Mouse (Mus musculus): ENCODE measurements around the gene Ulk3. TPM values are rescaled to one million over a fixed set of nuclear protein-coding genes. Genes with fewer than 3 reads are reported as not detected.

The Ulk3 gene
- polyA plus RNA-seq, 1 experiment from 2014 or later, result 3.7 TPM

- peaks cover 18% of the 10 kb centered on the region for H3K36me3 ChIP-seq (replicated peaks; ENCODE audit: insufficient read depth, low read length)
- no peak for ATAC-seq
Measured at GRCm38 (mm10) chr9:57564609-57565008, 24.6 kb upstream of the Ulk3 start.

GRCm38 (mm10) chr9:57565741-57566221, 23.5 kb upstream of the Ulk3 start:
- Histone ChIP-seq H3K4me2 (ENCODE audit: low read depth, low read length) (peak overlapping the region; percentile 42; the same call in 1 of the 2 replicates), H3K9me3 (ENCODE audit: low read length) (no peaks in the 10 kb centered on the region), H3K4me1 (ENCODE audit: insufficient read depth) (peaks cover 27% of the 10 kb centered on the region), H3K9ac (replicated peaks) (no peak overlapping the region), H3K4me3 (ENCODE audit: low read depth, low read length) (no peak overlapping the region), H3K27ac (ENCODE audit: low read depth) (peak overlapping the region; percentile 65; the same call in 1 of the 2 replicates), H3K36me3 (replicated peaks; ENCODE audit: insufficient read depth, low read length) (peaks cover 21% of the 10 kb centered on the region), H3K27me3 (ENCODE audit: insufficient read depth, low read length) (no peaks in the 10 kb centered on the region)
- DNase-seq (peak; percentile 49), ATAC-seq (no peak)
- no peak for TF ChIP-seq CTCF (IDR thresholded peaks at IDR 0.05; ENCODE audit: low read depth)
- TF ChIP-seq EP300 (IDR thresholded peaks at IDR 0.05; ENCODE audit: low read depth), result no peak
- 40% methylated on average over 10 of the region's 10 CpGs for WGBS (ENCODE audit: insufficient replicate concordance)

More at GRCm38 (mm10) chr9:57564609-57565008, 24.6 kb upstream of the Ulk3 start:
- H3K9me3 ChIP-seq (ENCODE audit: low read length), result no peaks in the 10 kb centered on the region
- H3K27me3 ChIP-seq (ENCODE audit: insufficient read depth, low read length), result no peaks in the 10 kb centered on the region
- H3K9ac ChIP-seq (replicated peaks), result no peak overlapping the region
- peaks cover 34% of the 10 kb centered on the region for H3K4me1 ChIP-seq (ENCODE audit: insufficient read depth)
- no peak for DNase-seq
- no peak overlapping the region for H3K27ac ChIP-seq (ENCODE audit: low read depth)
- H3K4me3 ChIP-seq (ENCODE audit: low read depth, low read length), result no peak overlapping the region
- H3K4me2 ChIP-seq (ENCODE audit: low read depth, low read length), result no peak overlapping the region
- WGBS (ENCODE audit: insufficient replicate concordance), result 77% methylated on average over 6 of the region's 6 CpGs
- no peak for TF ChIP-seq CTCF (IDR thresholded peaks at IDR 0.05; ENCODE audit: low read depth)
- TF ChIP-seq EP300 (IDR thresholded peaks at IDR 0.05; ENCODE audit: low read depth), result no peak

GRCm38 (mm10) chr9:57566846-57567245, 22.4 kb upstream of the Ulk3 start:
- Histone ChIP-seq H3K27me3 (ENCODE audit: insufficient read depth, low read length) (no peaks in the 10 kb centered on the region), H3K4me2 (ENCODE audit: low read depth, low read length) (no peak overlapping the region), H3K9ac (replicated peaks) (no peak overlapping the region), H3K4me3 (ENCODE audit: low read depth, low read length) (no peak overlapping the region), H3K4me1 (ENCODE audit: insufficient read depth) (peaks cover 21% of the 10 kb centered on the region), H3K9me3 (ENCODE audit: low read length) (no peaks in the 10 kb centered on the region), H3K36me3 (replicated peaks; ENCODE audit: insufficient read depth, low read length) (peaks cover 21% of the 10 kb centered on the region), H3K27ac (ENCODE audit: low read depth) (no peak overlapping the region)
- no peak for ATAC-seq
- no peak for DNase-seq
- TF ChIP-seq CTCF (IDR thresholded peaks at IDR 0.05; ENCODE audit: low read depth) (peak; percentile 44), EP300 (IDR thresholded peaks at IDR 0.05; ENCODE audit: low read depth) (no peak)
- 59% methylated on average over 8 of the region's 8 CpGs for WGBS (ENCODE audit: insufficient replicate concordance)

- Histone ChIP-seq H3K9me3 (ENCODE audit: low read length) (no peaks in the 10 kb centered on the region), H3K4me1 (ENCODE audit: insufficient read depth) (peaks cover 15% of the 10 kb centered on the region), H3K36me3 (replicated peaks; ENCODE audit: insufficient read depth, low read length) (peaks cover 26% of the 10 kb centered on the region), H3K4me3 (ENCODE audit: low read depth, low read length) (no peak overlapping the region), H3K27me3 (ENCODE audit: insufficient read depth, low read length) (no peaks in the 10 kb centered on the region), H3K4me2 (ENCODE audit: low read depth, low read length) (no peak overlapping the region), H3K9ac (replicated peaks) (no peak overlapping the region), H3K27ac (ENCODE audit: low read depth) (no peak overlapping the region)
- WGBS (ENCODE audit: insufficient replicate concordance), result 87% methylated on average over 6 of the region's 6 CpGs
- TF ChIP-seq EP300 (IDR thresholded peaks at IDR 0.05; ENCODE audit: low read depth) (no peak), CTCF (IDR thresholded peaks at IDR 0.05; ENCODE audit: low read depth) (no peak)
- no peak for DNase-seq
- no peak for ATAC-seq
Measured at GRCm38 (mm10) chr9:57568500-57568899, 20.8 kb upstream of the Ulk3 start.

GRCm38 (mm10) chr9:57574397-57574796, 14.9 kb upstream of the Ulk3 start:
- TF ChIP-seq CTCF (IDR thresholded peaks at IDR 0.05; ENCODE audit: low read depth) (no peak), EP300 (IDR thresholded peaks at IDR 0.05; ENCODE audit: low read depth) (no peak)
- no peak overlapping the region for H3K27ac ChIP-seq (ENCODE audit: low read depth)
- H3K4me2 ChIP-seq (ENCODE audit: low read depth, low read length), result no peak overlapping the region
- H3K27me3 ChIP-seq (ENCODE audit: insufficient read depth, low read length), result no peaks in the 10 kb centered on the region
- DNase-seq, result no peak
- no peak for ATAC-seq
- H3K36me3 ChIP-seq (replicated peaks; ENCODE audit: insufficient read depth, low read length), result peaks cover 27% of the 10 kb centered on the region
- no peak overlapping the region for H3K4me3 ChIP-seq (ENCODE audit: low read depth, low read length)
- H3K9me3 ChIP-seq (ENCODE audit: low read length), result no peaks in the 10 kb centered on the region
- no peak overlapping the region for H3K9ac ChIP-seq (replicated peaks)
- H3K4me1 ChIP-seq (ENCODE audit: insufficient read depth), result peaks cover 5% of the 10 kb centered on the region; the same call in 1 of the 2 replicates

GRCm38 (mm10) chr9:57575577-57575976, 13.7 kb upstream of the Ulk3 start:
- ATAC-seq (no peak), DNase-seq (no peak)
- Histone ChIP-seq H3K36me3 (replicated peaks; ENCODE audit: insufficient read depth, low read length) (peaks cover 32% of the 10 kb centered on the region), H3K27ac (ENCODE audit: low read depth) (no peak overlapping the region), H3K4me2 (ENCODE audit: low read depth, low read length) (no peak overlapping the region), H3K4me3 (ENCODE audit: low read depth, low read length) (no peak overlapping the region), H3K9me3 (ENCODE audit: low read length) (no peaks in the 10 kb centered on the region), H3K27me3 (ENCODE audit: insufficient read depth, low read length) (no peaks in the 10 kb centered on the region), H3K9ac (replicated peaks) (no peak overlapping the region), H3K4me1 (ENCODE audit: insufficient read depth) (peaks cover 5% of the 10 kb centered on the region; the same call in 1 of the 2 replicates)
- WGBS (ENCODE audit: insufficient replicate concordance), result 71% methylated on average over 3 of the region's 3 CpGs
- TF ChIP-seq CTCF (IDR thresholded peaks at IDR 0.05; ENCODE audit: low read depth) (no peak), EP300 (IDR thresholded peaks at IDR 0.05; ENCODE audit: low read depth) (peak; percentile 19; the same call in 1 of the 2 replicates)
